Mouse (Mus musculus): Measurements from ENCODE around the gene Lpp. TPM values are rescaled to one million over a fixed set of nuclear protein-coding genes. Genes with fewer than 3 reads are reported as not detected.

Gene Lpp
- polyA plus RNA-seq, 1 experiment from 2014 or later, result 4.8 TPM

DNA sequence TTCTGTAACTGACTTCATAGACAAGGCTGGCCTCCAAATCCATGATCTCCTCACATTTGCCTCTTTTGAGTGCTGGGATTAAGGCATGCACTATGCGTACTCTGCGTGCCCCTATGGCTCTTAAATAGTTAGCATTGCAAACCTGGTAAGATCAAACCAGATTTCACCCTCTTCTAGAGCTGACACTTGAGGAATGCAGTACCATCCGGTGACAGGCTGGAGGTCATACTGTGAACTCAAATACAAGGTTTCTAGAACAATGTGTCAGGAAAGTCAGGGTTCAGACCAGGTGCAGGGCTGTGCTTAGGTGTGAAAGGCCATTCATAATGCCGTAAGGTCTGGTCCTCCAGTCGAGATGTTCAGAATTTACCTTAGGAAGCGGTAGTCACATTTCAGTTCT is 18.0 kb downstream of the Lpp start:
- H3K9ac ChIP-seq (ENCODE audit: low read length), result no peak overlapping the region
- ATAC-seq (no peak), DNase-seq (ENCODE audit: low spot score) (no peak)
- 90% methylated on average over 6 of the region's 6 CpGs for WGBS
- no peak overlapping the region for H3K27ac ChIP-seq (ENCODE audit: low read depth, low read length)
- no peaks in the 10 kb centered on the region for H3K4me1 ChIP-seq (ENCODE audit: control insufficient read depth, insufficient read depth, low read length)
- no peaks in the 10 kb centered on the region for H3K27me3 ChIP-seq (replicated peaks; ENCODE audit: control insufficient read depth, insufficient read depth, low read length)
- H3K36me3 ChIP-seq (ENCODE audit: control insufficient read depth, insufficient read depth, low read length), result no peaks in the 10 kb centered on the region
- no peak overlapping the region for H3K4me2 ChIP-seq (ENCODE audit: low read length)
- no peaks in the 10 kb centered on the region for H3K9me3 ChIP-seq (replicated peaks; ENCODE audit: control insufficient read depth, low read length)
- no peak overlapping the region for H3K4me3 ChIP-seq (ENCODE audit: low read depth, low read length)

DNA sequence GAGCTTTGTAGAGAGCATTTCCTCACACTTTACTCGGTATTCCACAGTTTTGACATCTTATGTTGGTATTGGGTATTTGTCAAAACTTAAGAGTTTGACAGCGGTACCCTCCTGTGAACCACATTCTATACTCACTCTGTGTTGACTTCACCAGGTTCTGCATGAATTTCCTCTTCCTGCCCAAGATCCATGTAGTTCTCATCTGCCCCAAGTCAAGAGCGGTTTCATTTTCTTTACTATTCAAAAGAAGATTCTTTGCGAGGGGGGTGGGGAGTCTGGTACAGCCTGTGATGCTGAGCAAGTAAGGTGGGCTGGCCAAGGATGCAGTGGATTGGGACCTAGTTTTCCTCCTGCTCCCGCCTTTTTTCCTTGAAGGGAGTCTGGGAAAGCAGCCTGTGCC is 18.9 kb downstream of the Lpp start:
- Histone ChIP-seq H3K27ac (ENCODE audit: low read depth, low read length) (no peak overlapping the region), H3K4me3 (ENCODE audit: low read depth, low read length) (no peak overlapping the region), H3K36me3 (ENCODE audit: control insufficient read depth, insufficient read depth, low read length) (no peaks in the 10 kb centered on the region), H3K9me3 (replicated peaks; ENCODE audit: control insufficient read depth, low read length) (no peaks in the 10 kb centered on the region), H3K9ac (ENCODE audit: low read length) (no peak overlapping the region), H3K27me3 (replicated peaks; ENCODE audit: control insufficient read depth, insufficient read depth, low read length) (no peaks in the 10 kb centered on the region), H3K4me1 (ENCODE audit: control insufficient read depth, insufficient read depth, low read length) (no peaks in the 10 kb centered on the region), H3K4me2 (ENCODE audit: low read length) (no peak overlapping the region)
- no peak for DNase-seq (ENCODE audit: low spot score)
- 93% methylated on average over 5 of the region's 5 CpGs for WGBS
- ATAC-seq, result no peak

DNA sequence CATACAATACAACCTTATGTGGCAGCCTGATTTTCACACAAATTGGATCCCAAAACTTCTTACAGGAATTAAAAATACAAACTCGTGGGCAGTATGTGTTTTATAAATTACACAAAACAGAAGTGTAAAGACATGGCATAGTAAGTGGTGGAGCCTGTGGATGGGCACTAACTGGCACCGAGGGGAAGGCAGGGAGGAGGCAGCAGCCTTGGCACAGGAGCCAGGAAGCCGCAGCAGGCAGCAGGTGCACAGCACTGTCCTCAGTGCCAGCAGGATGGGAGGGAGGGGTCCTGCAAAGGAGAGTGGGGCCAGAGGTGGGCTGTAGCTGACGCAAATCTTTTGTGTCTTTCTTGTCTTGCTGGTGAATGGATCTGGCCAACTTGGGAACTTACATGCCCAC is 19.8 kb downstream of the Lpp start:
- no peaks in the 10 kb centered on the region for H3K36me3 ChIP-seq (ENCODE audit: control insufficient read depth, insufficient read depth, low read length)
- 58% methylated on average over 4 of the region's 4 CpGs for WGBS
- DNase-seq (ENCODE audit: low spot score) (no peak), ATAC-seq (no peak)
- no peak overlapping the region for H3K27ac ChIP-seq (ENCODE audit: low read depth, low read length)
- no peak overlapping the region for H3K9ac ChIP-seq (ENCODE audit: low read length)
- H3K4me3 ChIP-seq (ENCODE audit: low read depth, low read length), result no peak overlapping the region
- H3K9me3 ChIP-seq (replicated peaks; ENCODE audit: control insufficient read depth, low read length), result no peaks in the 10 kb centered on the region
- H3K27me3 ChIP-seq (replicated peaks; ENCODE audit: control insufficient read depth, insufficient read depth, low read length), result no peaks in the 10 kb centered on the region
- H3K4me2 ChIP-seq (ENCODE audit: low read length), result no peak overlapping the region
- no peaks in the 10 kb centered on the region for H3K4me1 ChIP-seq (ENCODE audit: control insufficient read depth, insufficient read depth, low read length)

DNA sequence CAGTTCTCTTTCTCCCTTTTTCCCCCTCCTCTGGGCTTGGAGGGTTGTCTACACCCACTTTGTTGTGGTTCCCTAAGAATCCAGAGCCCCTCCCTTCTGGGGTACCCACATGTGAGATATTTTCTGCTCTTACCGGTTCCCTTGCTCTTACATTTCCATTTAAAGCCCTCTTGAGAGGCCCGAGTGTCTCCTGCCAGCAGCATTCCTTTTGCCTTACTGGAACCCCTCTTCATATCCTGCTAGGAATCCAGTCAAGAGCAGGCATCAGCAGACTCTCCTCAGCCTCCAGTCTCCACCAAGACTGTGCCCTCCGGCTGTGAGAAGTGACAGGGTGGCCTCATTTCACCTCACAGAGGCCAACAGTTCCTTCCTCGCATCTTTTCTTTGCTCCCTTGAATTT is 24.7 kb downstream of the Lpp start:
- Histone ChIP-seq H3K27me3 (replicated peaks; ENCODE audit: control insufficient read depth, insufficient read depth, low read length) (no peaks in the 10 kb centered on the region), H3K4me1 (ENCODE audit: control insufficient read depth, insufficient read depth, low read length) (peaks cover 6% of the 10 kb centered on the region; the same call in 1 of the 2 replicates), H3K9me3 (replicated peaks; ENCODE audit: control insufficient read depth, low read length) (no peaks in the 10 kb centered on the region), H3K27ac (ENCODE audit: low read depth, low read length) (no peak overlapping the region), H3K4me2 (ENCODE audit: low read length) (no peak overlapping the region), H3K9ac (ENCODE audit: low read length) (no peak overlapping the region), H3K4me3 (ENCODE audit: low read depth, low read length) (no peak overlapping the region), H3K36me3 (ENCODE audit: control insufficient read depth, insufficient read depth, low read length) (no peaks in the 10 kb centered on the region)
- DNase-seq (ENCODE audit: low spot score), result no peak
- no peak for ATAC-seq
- WGBS, result 82% methylated on average over 4 of the region's 4 CpGs

DNA sequence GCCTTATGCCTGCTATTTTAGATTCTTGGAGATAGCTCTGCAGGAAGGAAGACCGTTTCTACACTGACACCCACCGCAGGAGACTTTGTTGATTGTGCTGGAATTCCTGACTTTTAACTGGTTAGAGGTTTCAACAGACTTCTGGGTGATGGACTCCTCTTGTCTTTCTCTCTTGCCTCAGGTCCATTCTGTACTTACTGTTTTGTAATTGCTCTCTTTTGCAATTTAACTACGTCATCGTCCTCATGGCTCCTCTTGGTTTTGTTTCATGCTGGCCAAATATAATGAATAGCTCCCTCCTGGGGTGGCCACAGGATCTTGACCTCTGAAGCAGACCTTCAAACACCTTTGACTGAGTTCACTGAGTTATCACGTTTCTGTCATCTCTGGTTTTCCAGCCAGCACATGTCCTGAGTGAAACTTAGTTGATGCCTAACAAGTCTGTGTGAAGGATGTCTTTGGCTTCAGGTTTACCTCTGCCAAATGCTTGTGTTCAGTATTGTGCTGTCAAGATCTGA is 27.4 kb downstream of the Lpp start:
- Histone ChIP-seq H3K4me2 (ENCODE audit: low read length) (no peak overlapping the region), H3K27ac (ENCODE audit: low read depth, low read length) (no peak overlapping the region), H3K9me3 (replicated peaks; ENCODE audit: control insufficient read depth, low read length) (no peaks in the 10 kb centered on the region), H3K9ac (ENCODE audit: low read length) (no peak overlapping the region), H3K4me1 (ENCODE audit: control insufficient read depth, insufficient read depth, low read length) (peaks cover 9% of the 10 kb centered on the region; the same call in 1 of the 2 replicates), H3K36me3 (ENCODE audit: control insufficient read depth, insufficient read depth, low read length) (no peaks in the 10 kb centered on the region), H3K4me3 (ENCODE audit: low read depth, low read length) (no peak overlapping the region), H3K27me3 (replicated peaks; ENCODE audit: control insufficient read depth, insufficient read depth, low read length) (no peaks in the 10 kb centered on the region)
- no peak for ATAC-seq
- 85% methylated on average over 5 of the region's 5 CpGs for WGBS
- DNase-seq (ENCODE audit: low spot score), result no peak

DNA sequence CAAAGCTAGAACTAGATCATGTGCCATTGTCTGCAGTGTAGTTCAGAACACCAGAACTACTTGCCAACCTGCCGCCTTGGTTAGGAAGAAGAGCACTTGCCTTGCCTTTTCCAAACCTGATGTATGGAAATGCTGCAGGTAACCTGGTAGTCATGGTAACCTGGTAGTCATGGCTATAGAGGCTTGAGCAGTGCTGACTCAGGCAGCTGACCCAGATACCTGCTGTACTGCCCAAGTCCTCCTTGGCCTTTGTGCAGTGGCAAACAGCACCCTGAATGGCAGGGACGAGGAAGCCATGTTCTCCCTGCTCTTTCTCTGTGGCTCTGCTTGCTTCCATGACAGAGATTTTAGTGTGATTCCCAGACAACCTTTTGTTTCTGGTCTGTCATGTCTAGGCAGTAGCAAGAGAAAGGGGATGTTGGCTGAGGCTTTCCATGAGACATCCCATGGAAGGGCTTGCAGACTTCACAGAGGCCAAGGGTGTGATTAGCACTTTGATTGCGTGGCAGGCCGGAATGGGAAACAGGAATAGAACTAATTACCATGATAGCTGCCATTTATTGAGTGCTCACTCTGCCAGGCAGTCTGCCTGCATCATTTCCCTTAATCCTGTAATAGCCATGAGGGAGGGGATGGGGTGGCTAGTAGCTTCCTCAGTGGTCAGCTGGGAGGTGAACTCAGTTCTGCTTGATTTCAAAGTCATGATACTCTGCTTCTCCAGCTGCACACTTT is 28.5 kb downstream of the Lpp start:
- no peaks in the 10 kb centered on the region for H3K27me3 ChIP-seq (replicated peaks; ENCODE audit: control insufficient read depth, insufficient read depth, low read length)
- 56% methylated on average over 4 of the region's 4 CpGs for WGBS
- no peak overlapping the region for H3K4me3 ChIP-seq (ENCODE audit: low read depth, low read length)
- no peaks in the 10 kb centered on the region for H3K9me3 ChIP-seq (replicated peaks; ENCODE audit: control insufficient read depth, low read length)
- H3K36me3 ChIP-seq (ENCODE audit: control insufficient read depth, insufficient read depth, low read length), result no peaks in the 10 kb centered on the region
- peaks cover 9% of the 10 kb centered on the region; the same call in 1 of the 2 replicates for H3K4me1 ChIP-seq (ENCODE audit: control insufficient read depth, insufficient read depth, low read length)
- no peak overlapping the region for H3K4me2 ChIP-seq (ENCODE audit: low read length)
- no peak overlapping the region for H3K9ac ChIP-seq (ENCODE audit: low read length)
- DNase-seq (ENCODE audit: low spot score), result peak; percentile 35
- no peak overlapping the region for H3K27ac ChIP-seq (ENCODE audit: low read depth, low read length)
- ATAC-seq, result peak; percentile 32

DNA sequence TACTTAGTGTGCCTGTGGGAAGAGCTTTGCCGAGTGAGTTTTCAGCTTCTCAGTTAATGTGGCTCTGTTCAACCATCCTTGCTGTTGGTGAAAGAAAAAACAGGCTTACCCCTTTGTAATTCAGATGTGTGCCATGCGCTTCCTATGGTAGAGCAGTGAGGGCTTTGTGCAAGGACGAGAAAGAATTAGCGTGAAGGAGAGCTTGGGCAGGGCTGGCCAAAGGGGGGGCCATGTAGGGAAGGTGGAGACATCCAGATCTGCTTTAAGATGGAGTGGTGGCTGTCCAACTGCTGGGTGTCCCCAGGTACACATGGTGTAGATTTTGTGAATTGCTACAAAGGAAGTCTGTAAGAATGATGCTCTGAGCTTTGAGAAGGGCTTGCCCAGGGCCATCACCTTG is 29.9 kb downstream of the Lpp start:
- no peak for ATAC-seq
- no peak overlapping the region for H3K4me2 ChIP-seq (ENCODE audit: low read length)
- H3K4me1 ChIP-seq (ENCODE audit: control insufficient read depth, insufficient read depth, low read length), result peaks cover 9% of the 10 kb centered on the region; the same call in 1 of the 2 replicates
- no peak overlapping the region for H3K27ac ChIP-seq (ENCODE audit: low read depth, low read length)
- WGBS, result 21% methylated on average over 4 of the region's 4 CpGs
- no peaks in the 10 kb centered on the region for H3K9me3 ChIP-seq (replicated peaks; ENCODE audit: control insufficient read depth, low read length)
- H3K36me3 ChIP-seq (ENCODE audit: control insufficient read depth, insufficient read depth, low read length), result no peaks in the 10 kb centered on the region
- H3K4me3 ChIP-seq (ENCODE audit: low read depth, low read length), result no peak overlapping the region
- no peak overlapping the region for H3K9ac ChIP-seq (ENCODE audit: low read length)
- no peaks in the 10 kb centered on the region for H3K27me3 ChIP-seq (replicated peaks; ENCODE audit: control insufficient read depth, insufficient read depth, low read length)
- no peak for DNase-seq (ENCODE audit: low spot score)

DNA sequence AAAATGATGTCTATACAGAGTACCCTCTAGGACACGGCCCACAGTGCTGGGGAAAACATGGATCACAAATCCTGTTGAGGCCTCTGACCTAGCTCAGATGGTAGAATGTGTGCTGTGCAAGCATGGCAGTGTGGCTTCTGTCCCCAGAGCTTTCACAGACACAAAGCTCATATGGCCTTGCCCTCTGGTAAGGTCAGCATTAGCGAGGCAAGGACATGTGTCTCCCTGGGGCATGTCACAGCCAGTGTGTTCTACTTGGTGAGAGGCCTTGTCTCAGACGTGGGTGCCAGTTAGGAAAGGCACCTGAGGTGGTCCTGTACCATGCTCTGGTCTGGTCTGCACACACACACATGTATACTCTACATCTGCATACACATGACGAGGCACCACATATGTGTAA is 30.4 kb downstream of the Lpp start:
- DNase-seq (ENCODE audit: low spot score), result no peak
- Histone ChIP-seq H3K27me3 (replicated peaks; ENCODE audit: control insufficient read depth, insufficient read depth, low read length) (no peaks in the 10 kb centered on the region), H3K4me3 (ENCODE audit: low read depth, low read length) (no peak overlapping the region), H3K4me2 (ENCODE audit: low read length) (no peak overlapping the region), H3K4me1 (ENCODE audit: control insufficient read depth, insufficient read depth, low read length) (peaks cover 9% of the 10 kb centered on the region; the same call in 1 of the 2 replicates), H3K36me3 (ENCODE audit: control insufficient read depth, insufficient read depth, low read length) (no peaks in the 10 kb centered on the region), H3K9me3 (replicated peaks; ENCODE audit: control insufficient read depth, low read length) (no peaks in the 10 kb centered on the region), H3K27ac (ENCODE audit: low read depth, low read length) (no peak overlapping the region), H3K9ac (ENCODE audit: low read length) (no peak overlapping the region)
- ATAC-seq, result no peak
- 82% methylated on average over 4 of the region's 4 CpGs for WGBS

DNA sequence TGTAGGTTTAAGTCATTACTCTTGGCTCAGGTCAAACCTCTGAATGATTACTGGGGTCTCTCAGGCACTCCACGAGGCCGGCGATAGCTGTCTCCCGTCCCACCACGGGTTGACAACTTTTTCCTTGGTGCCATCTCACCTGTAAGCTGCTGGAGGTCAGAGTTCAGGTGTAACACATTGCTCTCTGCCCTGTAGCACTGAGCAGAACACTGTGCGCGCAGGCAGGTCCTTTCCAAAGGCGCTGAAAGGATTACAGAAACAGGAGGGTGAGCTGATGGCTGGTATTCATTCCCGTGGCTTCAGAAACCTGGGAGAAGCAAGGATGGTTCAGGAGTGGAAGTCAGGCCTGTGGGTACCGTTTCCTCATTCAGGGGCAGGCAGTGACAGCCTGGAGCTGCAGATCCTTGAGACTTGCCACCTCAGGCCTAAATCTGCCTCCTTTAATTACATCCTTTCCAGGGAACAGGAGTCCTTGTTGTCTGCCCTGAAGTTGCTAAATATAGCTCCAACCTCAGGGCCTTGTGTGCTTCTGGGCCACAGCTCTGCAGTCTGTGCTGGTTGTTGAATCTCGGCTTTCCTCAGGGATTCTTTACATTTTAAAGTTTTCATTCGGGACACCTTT is 31.2 kb downstream of the Lpp start:
- Histone ChIP-seq H3K9ac (ENCODE audit: low read length) (no peak overlapping the region), H3K27me3 (replicated peaks; ENCODE audit: control insufficient read depth, insufficient read depth, low read length) (no peaks in the 10 kb centered on the region), H3K4me1 (ENCODE audit: control insufficient read depth, insufficient read depth, low read length) (peaks cover 9% of the 10 kb centered on the region; the same call in 1 of the 2 replicates), H3K36me3 (ENCODE audit: control insufficient read depth, insufficient read depth, low read length) (no peaks in the 10 kb centered on the region), H3K27ac (ENCODE audit: low read depth, low read length) (no peak overlapping the region), H3K4me2 (ENCODE audit: low read length) (no peak overlapping the region), H3K4me3 (ENCODE audit: low read depth, low read length) (no peak overlapping the region), H3K9me3 (replicated peaks; ENCODE audit: control insufficient read depth, low read length) (no peaks in the 10 kb centered on the region)
- no peak for ATAC-seq
- WGBS, result 82% methylated on average over 12 of the region's 12 CpGs
- DNase-seq (ENCODE audit: low spot score), result no peak
